Mouse (Mus musculus): Measurements from ENCODE around the gene Fndc9.

- TF ChIP-seq CTCF (IDR thresholded peaks at IDR 0.05), result no peak
- no peak for TF ChIP-seq POLR2A (IDR thresholded peaks at IDR 0.05; ENCODE audit: insufficient read depth, low read depth, low read length)
- no peak for TF ChIP-seq EP300 (IDR thresholded peaks at IDR 0.05; ENCODE audit: insufficient read depth, low read depth, low read length)
Observed at GRCm38 (mm10) chr11:46233966-46234365, 1.4 kb upstream of the Fndc9 start.
